Mouse (Mus musculus) thymus, postnatal 4 days (tissue): ENCODE results near the gene Ddx24.
"Not testable (repeated sequence)": the region's sequence is repeated elsewhere in the genome, so short reads cannot be mapped to it uniquely, and the experiment has no call there.

Source experiments
- DNase-seq: peaks from one replicate; pipeline ENCODE4 v3.0.0; 2021

The Ddx24 gene

GRCm38 (mm10) chr12:103425729-103426470, at the start of gene Ddx24:
Ddx24 (minus strand) TSS chr12:103425830.
- DNase-seq: peak; percentile 97

GRCm38 (mm10) chr12:103474481-103474880, 48.9 kb upstream of the Ddx24 start:
- no peak for DNase-seq

GRCm38 (mm10) chr12:103457140-103457539, 31.5 kb upstream of the Ddx24 start, which contains the start of gene Ifi27l2b:
Ifi27l2b (minus strand) TSS chr12:103457223.
- DNase-seq: no peak

- not testable (repeated sequence) for DNase-seq
Observed at GRCm38 (mm10) chr12:103456727-103457126, 31.1 kb upstream of the Ddx24 start.

GRCm38 (mm10) chr12:103453361-103453760, 27.7 kb upstream of the Ddx24 start:
- no peak for DNase-seq

- no peak for DNase-seq
Observed at GRCm38 (mm10) chr12:103445060-103445459, 19.4 kb upstream of the Ddx24 start.

- DNase-seq: not testable (repeated sequence)
Observed at GRCm38 (mm10) chr12:103444261-103444660, 18.6 kb upstream of the Ddx24 start.

- peak; percentile 19 for DNase-seq
Observed at GRCm38 (mm10) chr12:103443524-103443923, 17.9 kb upstream of the Ddx24 start, which contains the start of gene Ifi27l2a. Ifi27l2a (minus strand) TSS chr12:103443680.

- no peak for DNase-seq
Observed at GRCm38 (mm10) chr12:103437601-103438000, 12.0 kb upstream of the Ddx24 start.

GRCm38 (mm10) chr12:103434861-103435260, 9.2 kb upstream of the Ddx24 start:
- no peak for DNase-seq

- DNase-seq: peak; percentile 49
Observed at GRCm38 (mm10) chr12:103433986-103434731, 8.5 kb upstream of the Ddx24 start, which contains the start of gene Ifi27. Ifi27 (plus strand) TSS chr12:103434211.

- DNase-seq: no peak
Observed at GRCm38 (mm10) chr12:103433430-103433829, 7.8 kb upstream of the Ddx24 start.

GRCm38 (mm10) chr12:103426710-103427109, 1.1 kb upstream of the Ddx24 start:
- peak; percentile 41 for DNase-seq

GRCm38 (mm10) chr12:103425016-103425728, 458 bp downstream of the Ddx24 start:
- DNase-seq: no peak

- no peak for DNase-seq
Observed at GRCm38 (mm10) chr12:103408144-103408543, 17.5 kb downstream of the Ddx24 start.

GRCm38 (mm10) chr12:103407720-103408119, 17.9 kb downstream of the Ddx24 start, which contains the start of gene 9330161L09Rik:
9330161L09Rik (minus strand) TSS chr12:103407820.
- no peak for DNase-seq

GRCm38 (mm10) chr12:103404131-103404530, 21.5 kb downstream of the Ddx24 start:
- DNase-seq: no peak

GRCm38 (mm10) chr12:103396751-103397150, 28.9 kb downstream of the Ddx24 start:
- no peak for DNase-seq

GRCm38 (mm10) chr12:103395486-103396275, 29.9 kb downstream of the Ddx24 start:
- no peak for DNase-seq

- DNase-seq: no peak
Observed at GRCm38 (mm10) chr12:103393528-103393927, 32.1 kb downstream of the Ddx24 start.

- DNase-seq: no peak
Observed at GRCm38 (mm10) chr12:103391098-103391497, 34.5 kb downstream of the Ddx24 start.

GRCm38 (mm10) chr12:103389982-103390381, 35.6 kb downstream of the Ddx24 start:
- DNase-seq: no peak
